Mouse (Mus musculus): ENCODE measurements at regions not wholly inside any gene's neighbourhood (a gene's known extent, or its start where the extent isn't known, plus 50 kb on each side); places are given as distances from the start of the nearest gene placed in this dataset.

GRCm38 (mm10) chr5:64555931-64556330, 247.3 kb upstream of the Klf3 start:
- H3K4me3 ChIP-seq (ENCODE audit: control insufficient read depth, insufficient read depth, low read length): no peak overlapping the region
- peaks cover 2% of the 10 kb centered on the region; the same call in 1 of the 2 replicates for H3K4me1 ChIP-seq (replicated peaks; ENCODE audit: control insufficient read depth, insufficient read depth, low read length)
- no peak for DNase-seq
- 93% methylated on average over 7 of the region's 7 CpGs for WGBS
- H3K27ac ChIP-seq (ENCODE audit: control insufficient read depth, insufficient read depth, low read length): no peak overlapping the region
- no peaks in the 10 kb centered on the region for H3K36me3 ChIP-seq (ENCODE audit: control insufficient read depth, insufficient read depth, low read length)
- no peaks in the 10 kb centered on the region for H3K27me3 ChIP-seq (ENCODE audit: control insufficient read depth, insufficient read depth, low read length)
- TF ChIP-seq CTCF (IDR thresholded peaks at IDR 0.05; ENCODE audit: borderline replicate concordance, control insufficient read depth, extremely low read depth, insufficient read depth, low read length, poor library complexity) (no peak), POLR2A (IDR thresholded peaks at IDR 0.05; ENCODE audit: control insufficient read depth, extremely low read depth, insufficient read depth, low read length, poor library complexity) (no peak)

- Histone ChIP-seq H3K4me1 (replicated peaks; ENCODE audit: control insufficient read depth, insufficient read depth, low read length) (peaks cover 10% of the 10 kb centered on the region), H3K4me3 (ENCODE audit: control insufficient read depth, insufficient read depth, low read length) (no peak overlapping the region), H3K36me3 (ENCODE audit: control insufficient read depth, insufficient read depth, low read length) (no peaks in the 10 kb centered on the region), H3K27me3 (ENCODE audit: control insufficient read depth, insufficient read depth, low read length) (no peaks in the 10 kb centered on the region), H3K27ac (ENCODE audit: control insufficient read depth, insufficient read depth, low read length) (no peak overlapping the region)
- no peak for DNase-seq
- no peak for TF ChIP-seq POLR2A (IDR thresholded peaks at IDR 0.05; ENCODE audit: control insufficient read depth, extremely low read depth, insufficient read depth, low read length, poor library complexity)
- WGBS: 94% methylated on average over 13 of the region's 13 CpGs
These were observed 236.5 kb upstream of the Klf3 start for GRCm38 (mm10) chr5:64566451-64567390.

- no peak for TF ChIP-seq POLR2A (IDR thresholded peaks at IDR 0.05; ENCODE audit: control insufficient read depth, extremely low read depth, insufficient read depth, low read length, poor library complexity)
- no peak for TF ChIP-seq CTCF (IDR thresholded peaks at IDR 0.05; ENCODE audit: borderline replicate concordance, control insufficient read depth, extremely low read depth, insufficient read depth, low read length, poor library complexity)
- Histone ChIP-seq H3K27me3 (ENCODE audit: control insufficient read depth, insufficient read depth, low read length) (no peaks in the 10 kb centered on the region), H3K27ac (ENCODE audit: control insufficient read depth, insufficient read depth, low read length) (no peak overlapping the region), H3K4me1 (replicated peaks; ENCODE audit: control insufficient read depth, insufficient read depth, low read length) (peaks cover 10% of the 10 kb centered on the region), H3K36me3 (ENCODE audit: control insufficient read depth, insufficient read depth, low read length) (no peaks in the 10 kb centered on the region), H3K4me3 (ENCODE audit: control insufficient read depth, insufficient read depth, low read length) (no peak overlapping the region)
- WGBS: 51% methylated on average over 5 of the region's 5 CpGs
- no peak for DNase-seq
These were observed 235.4 kb upstream of the Klf3 start for GRCm38 (mm10) chr5:64567813-64568212.

- no peak for TF ChIP-seq CTCF (IDR thresholded peaks at IDR 0.05; ENCODE audit: borderline replicate concordance, control insufficient read depth, extremely low read depth, insufficient read depth, low read length, poor library complexity)
- TF ChIP-seq POLR2A (IDR thresholded peaks at IDR 0.05; ENCODE audit: control insufficient read depth, extremely low read depth, insufficient read depth, low read length, poor library complexity): no peak
- no peak for DNase-seq
- 95% methylated on average over 3 of the region's 3 CpGs for WGBS
- no peaks in the 10 kb centered on the region for H3K36me3 ChIP-seq (ENCODE audit: control insufficient read depth, insufficient read depth, low read length)
- H3K27ac ChIP-seq (ENCODE audit: control insufficient read depth, insufficient read depth, low read length): no peak overlapping the region
- peaks cover 10% of the 10 kb centered on the region for H3K4me1 ChIP-seq (replicated peaks; ENCODE audit: control insufficient read depth, insufficient read depth, low read length)
- H3K4me3 ChIP-seq (ENCODE audit: control insufficient read depth, insufficient read depth, low read length): no peak overlapping the region
- H3K27me3 ChIP-seq (ENCODE audit: control insufficient read depth, insufficient read depth, low read length): no peaks in the 10 kb centered on the region
These were observed 234.9 kb upstream of the Klf3 start for GRCm38 (mm10) chr5:64568294-64568693.

- WGBS: 91% methylated on average over 10 of the region's 10 CpGs
- H3K36me3 ChIP-seq (ENCODE audit: control insufficient read depth, insufficient read depth, low read length): no peaks in the 10 kb centered on the region
- no peak for DNase-seq
- peaks cover 9% of the 10 kb centered on the region for H3K4me1 ChIP-seq (replicated peaks; ENCODE audit: control insufficient read depth, insufficient read depth, low read length)
- H3K27ac ChIP-seq (ENCODE audit: control insufficient read depth, insufficient read depth, low read length): no peak overlapping the region
- no peak overlapping the region for H3K4me3 ChIP-seq (ENCODE audit: control insufficient read depth, insufficient read depth, low read length)
- no peaks in the 10 kb centered on the region for H3K27me3 ChIP-seq (ENCODE audit: control insufficient read depth, insufficient read depth, low read length)
- TF ChIP-seq POLR2A (IDR thresholded peaks at IDR 0.05; ENCODE audit: control insufficient read depth, extremely low read depth, insufficient read depth, low read length, poor library complexity) (no peak), CTCF (IDR thresholded peaks at IDR 0.05; ENCODE audit: borderline replicate concordance, control insufficient read depth, extremely low read depth, insufficient read depth, low read length, poor library complexity) (no peak)
These were observed 228.8 kb upstream of the Klf3 start for GRCm38 (mm10) chr5:64574386-64574785.

GRCm38 (mm10) chr5:64575896-64576295, 227.3 kb upstream of the Klf3 start:
- Histone ChIP-seq H3K36me3 (ENCODE audit: control insufficient read depth, insufficient read depth, low read length) (no peaks in the 10 kb centered on the region), H3K4me3 (ENCODE audit: control insufficient read depth, insufficient read depth, low read length) (no peak overlapping the region), H3K27me3 (ENCODE audit: control insufficient read depth, insufficient read depth, low read length) (no peaks in the 10 kb centered on the region), H3K4me1 (replicated peaks; ENCODE audit: control insufficient read depth, insufficient read depth, low read length) (peaks cover 10% of the 10 kb centered on the region), H3K27ac (ENCODE audit: control insufficient read depth, insufficient read depth, low read length) (no peak overlapping the region)
- no peak for DNase-seq
- 94% methylated on average over 6 of the region's 6 CpGs for WGBS
- TF ChIP-seq CTCF (IDR thresholded peaks at IDR 0.05; ENCODE audit: borderline replicate concordance, control insufficient read depth, extremely low read depth, insufficient read depth, low read length, poor library complexity): no peak
- TF ChIP-seq POLR2A (IDR thresholded peaks at IDR 0.05; ENCODE audit: control insufficient read depth, extremely low read depth, insufficient read depth, low read length, poor library complexity): no peak

Data from thymus, adult 2 months (tissue).